Mouse (Mus musculus) fibroblast of lung, adult 2 months (primary cell): ENCODE data around the gene Olfr552.
"Not testable (repeated sequence)": the region's sequence is repeated elsewhere in the genome, so short reads cannot be mapped to it uniquely, and the experiment has no call there.

Source experiments
- DNase-seq: peaks from one replicate; pipeline ENCODE4 v3.0.0-alpha.2; 2011; ENCODE audit warnings: low read depth

The Olfr552 gene

GRCm38 (mm10) chr7:102597378-102598031 lies at the start of gene Olfr552:
Gene Olfr552 (plus strand): TSS chr7:102597770.
- DNase-seq = no peak

DNA sequence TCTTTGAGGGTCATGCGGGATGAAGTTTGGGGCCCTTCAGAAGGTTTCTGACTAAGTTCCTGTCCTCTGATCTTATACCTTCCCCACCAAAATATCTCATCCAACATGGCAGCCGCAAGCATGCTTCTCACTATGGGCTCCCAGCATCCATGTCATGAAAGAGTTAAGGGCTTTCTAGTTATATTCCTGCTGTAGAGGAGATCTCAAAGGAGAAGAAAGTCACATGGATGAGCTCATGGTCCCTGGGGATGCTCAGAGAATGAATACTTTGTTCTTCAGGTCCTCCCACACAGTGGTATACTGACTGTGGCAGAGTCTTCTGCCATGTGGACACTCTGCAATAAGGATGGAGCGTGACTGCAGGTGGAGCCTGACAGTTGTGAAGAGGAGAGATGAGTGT lies 48.0 kb upstream of the Olfr552 start, which contains the start of gene Olfr549:
Olfr549 (plus strand) TSS at position 301 of the 400 bp plus-strand sequence.
- DNase-seq = no peak

GRCm38 (mm10) chr7:102553279-102553678 lies 44.3 kb upstream of the Olfr552 start:
- DNase-seq = no peak

- peak; percentile 79 for DNase-seq
Measured at GRCm38 (mm10) chr7:102564999-102565997, 32.3 kb upstream of the Olfr552 start, which contains the start of gene Trim21. Gene Trim21 (minus strand): TSS chr7:102565486.

- no peak for DNase-seq
Measured at GRCm38 (mm10) chr7:102566219-102566618, 31.4 kb upstream of the Olfr552 start.

DNA sequence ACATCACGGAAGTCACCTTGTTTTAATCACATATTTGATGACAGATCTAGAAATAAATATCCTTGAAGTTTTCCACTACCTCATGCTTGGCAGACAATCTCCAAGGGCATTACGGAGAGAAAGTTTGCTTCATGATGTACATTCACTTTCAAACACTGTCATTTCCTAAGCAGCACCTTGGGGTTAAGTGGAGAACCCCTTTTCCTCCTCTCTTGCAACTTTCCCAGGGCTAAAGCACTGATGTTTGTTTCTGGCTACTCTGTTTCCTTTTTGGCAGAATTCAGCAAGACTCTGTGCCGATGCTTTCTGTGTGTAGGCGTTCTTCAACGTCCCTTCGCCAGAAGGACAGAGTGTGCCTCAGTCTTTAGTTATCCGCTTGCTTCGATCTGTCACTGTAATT lies 26.4 kb upstream of the Olfr552 start, which contains the start of gene Olfr550:
Olfr550 (plus strand) TSS at position 301 of the 400 bp plus-strand sequence.
- DNase-seq = no peak

DNA sequence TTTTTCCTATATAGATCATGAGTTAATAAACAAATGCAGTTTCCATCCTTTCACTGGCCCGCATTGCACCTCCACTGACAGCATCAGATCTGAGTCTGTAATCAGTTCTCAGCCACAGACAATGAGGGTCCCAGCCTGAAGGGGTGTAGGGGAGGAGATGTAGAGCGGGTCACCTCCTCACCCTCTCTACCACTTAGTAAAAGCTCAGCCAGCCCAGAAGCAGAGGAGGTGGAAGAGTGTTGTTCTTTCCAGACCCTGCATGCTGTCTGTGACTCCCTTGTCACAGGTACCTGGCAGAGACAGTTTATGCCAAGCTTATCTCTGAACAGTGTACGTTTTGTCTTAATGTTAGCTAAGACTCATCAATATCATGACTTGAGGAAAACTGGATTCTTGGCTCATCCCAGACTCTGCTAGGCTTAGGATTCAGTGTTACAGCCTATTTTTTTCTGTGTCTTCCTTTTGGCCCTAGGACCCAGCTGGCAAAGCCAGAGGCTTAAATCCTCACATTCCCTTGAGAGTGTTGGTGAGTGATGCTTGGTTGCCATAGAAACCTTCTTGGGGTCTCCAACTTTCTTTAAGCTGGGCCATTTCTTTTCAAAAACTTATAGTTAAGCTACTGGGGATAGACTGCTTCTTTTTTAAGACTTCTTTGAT lies 24.3 kb upstream of the Olfr552 start:
- DNase-seq = no peak

- DNase-seq = no peak
Measured at GRCm38 (mm10) chr7:102575998-102576397, 21.6 kb upstream of the Olfr552 start.

GRCm38 (mm10) chr7:102591786-102592185 lies 5.8 kb upstream of the Olfr552 start, which contains the start of gene Olfr551:
Gene Olfr551 (minus strand): TSS chr7:102591886.
- DNase-seq = no peak

DNA sequence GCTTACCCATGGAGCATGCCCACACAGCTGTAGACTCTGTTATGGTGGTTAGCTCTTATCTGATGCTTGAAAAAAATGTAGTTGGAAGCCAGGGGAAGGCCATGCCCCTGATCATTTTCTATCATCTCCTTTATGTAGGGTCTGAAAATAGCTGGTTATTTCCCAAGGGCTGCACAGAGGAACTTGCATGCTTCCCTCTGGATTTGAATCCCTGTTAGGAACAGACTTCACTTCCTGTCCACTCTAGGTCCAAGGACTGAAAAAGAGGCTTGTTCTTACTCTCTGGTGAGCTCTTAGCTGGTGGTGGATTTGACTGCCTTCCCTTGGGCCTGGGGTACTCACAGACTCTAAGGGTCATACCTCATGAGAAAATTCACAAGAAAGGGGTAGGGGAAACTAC lies 20.5 kb downstream of the Olfr552 start, which contains the start of gene Olfr553:
Olfr553 (minus strand) TSS at position 101 of the 400 bp plus-strand sequence.
- no peak for DNase-seq

GRCm38 (mm10) chr7:102619608-102620007 lies 22.0 kb downstream of the Olfr552 start:
- DNase-seq = no peak

DNA sequence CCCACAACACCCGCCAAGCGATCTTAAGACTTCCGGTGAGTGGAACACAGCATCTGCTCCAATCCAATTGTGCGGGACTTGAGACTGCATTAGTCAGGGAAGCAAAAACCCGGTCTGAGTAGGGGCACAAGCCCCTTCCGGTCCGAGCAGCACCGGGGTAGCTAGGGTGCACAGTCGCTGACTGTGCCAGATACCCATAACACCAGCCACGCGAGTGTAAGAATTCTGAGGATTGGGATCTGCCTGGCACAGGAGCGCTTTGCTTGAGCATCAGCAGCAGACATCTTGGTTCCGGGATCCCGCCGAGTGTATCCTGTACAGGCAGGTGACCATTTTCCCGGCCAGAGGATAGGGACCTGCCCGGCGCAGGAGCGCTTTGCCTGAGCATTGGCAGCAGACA lies 22.8 kb downstream of the Olfr552 start:
- not testable (repeated sequence) for DNase-seq

DNA sequence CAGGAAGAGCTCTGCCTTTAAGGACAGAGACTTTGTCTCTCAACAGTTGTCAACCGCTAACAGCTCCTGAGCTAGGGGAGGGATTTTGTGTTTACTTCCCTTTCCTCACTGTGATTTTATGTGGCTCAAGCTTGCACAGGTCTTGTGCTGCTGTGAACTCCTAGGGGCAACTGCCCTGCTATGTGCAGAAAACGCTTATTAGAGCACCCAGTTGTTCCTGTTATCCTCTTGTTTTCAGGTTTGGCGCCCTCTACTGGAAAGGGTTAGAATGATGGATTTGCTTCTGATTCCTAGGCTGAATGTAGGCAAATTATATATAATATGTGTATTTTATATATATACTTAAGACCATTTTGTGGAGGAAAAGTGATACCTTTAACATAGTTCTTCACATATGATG lies 39.1 kb downstream of the Olfr552 start:
- peak; percentile 20 for DNase-seq

GRCm38 (mm10) chr7:102638132-102638531 lies 40.6 kb downstream of the Olfr552 start, which contains the start of gene Olfr554:
Gene Olfr554 (plus strand): TSS chr7:102638432.
- no peak for DNase-seq

DNA sequence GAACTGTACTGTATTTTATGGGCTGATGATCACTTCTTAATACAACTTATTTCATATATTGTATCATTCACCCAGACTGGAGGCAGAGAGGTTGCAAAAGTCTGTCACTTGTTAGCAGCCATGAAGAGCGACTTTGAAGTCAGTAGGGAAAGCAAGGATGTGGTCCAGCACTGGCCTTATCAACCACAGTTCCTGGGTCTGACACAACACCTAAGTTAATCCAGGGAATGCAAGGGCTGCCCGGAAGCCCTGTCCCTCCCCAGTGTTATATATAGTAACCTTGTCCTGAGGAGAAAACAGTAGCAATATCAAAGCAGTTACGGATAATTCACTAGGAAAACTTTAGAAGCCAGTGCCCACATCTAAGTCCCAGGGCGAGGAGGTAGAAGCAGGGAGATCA lies 47.4 kb downstream of the Olfr552 start:
- not testable (repeated sequence) for DNase-seq
